Mouse (Mus musculus) intestine, embryonic 14.5 days (tissue): ENCODE results near the gene Tlr2. TPM values are rescaled to one million over a fixed set of nuclear protein-coding genes. Genes with fewer than 3 reads are reported as not detected.

ENCODE experiments used
- ATAC-seq: fragments of 200-750 bp; cut with Nextera tagmentation; replicated peaks from 2 replicates; pipeline ENCODE4 v1.8.0; 2017; ENCODE audit warnings: low read depth, moderate number of reproducible peaks, moderate TSS enrichment, moderate library complexity; ENCODE audit not compliant: low FRiP score, low TSS enrichment
- DNase-seq: peaks from one replicate; pipeline ENCODE4 v3.0.0-alpha.2; 2018; ENCODE audit warnings: low spot score
- H3K27ac ChIP-seq: fragments of 300-500 bp; sonication (generic); 2 replicates; pipeline ENCODE4 v1.5.1; 2014; ENCODE audit warnings: low read depth, mild to moderate bottlenecking, control low read depth
- H3K27me3 ChIP-seq: fragments of 300-500 bp; sonication (generic); replicated peaks from 2 replicates; pipeline ENCODE4 v1.6.1; 2014; ENCODE audit warnings: low read length, control low read depth; ENCODE audit not compliant: control insufficient read depth, insufficient read depth
- H3K36me3 ChIP-seq: fragments of 300-500 bp; sonication (generic); 2 replicates; pipeline ENCODE4 v1.6.1; 2014; ENCODE audit warnings: low read length, control low read depth; ENCODE audit not compliant: control insufficient read depth, insufficient read depth
- H3K4me1 ChIP-seq: fragments of 300-500 bp; sonication (generic); replicated peaks from 2 replicates; pipeline ENCODE4 v1.6.1; 2014; ENCODE audit warnings: low read length, control low read depth, mixed read lengths; ENCODE audit not compliant: control insufficient read depth, insufficient read depth
- H3K4me2 ChIP-seq: fragments of 300-500 bp; sonication (generic); 2 replicates; pipeline ENCODE4 v1.6.1; 2014; ENCODE audit warnings: low read length
- H3K4me3 ChIP-seq: fragments of 300-500 bp; sonication (generic); 2 replicates; pipeline ENCODE4 v1.5.1; 2014; ENCODE audit warnings: low read depth, low read length, control low read depth, mixed read lengths
- H3K9ac ChIP-seq: fragments of 300-500 bp; sonication (generic); 2 replicates; pipeline ENCODE4 v1.6.1; 2014; ENCODE audit warnings: mild to moderate bottlenecking, low read length
- H3K9me3 ChIP-seq: fragments of 300-500 bp; sonication (generic); 2 replicates; pipeline ENCODE4 v1.6.1; 2016; ENCODE audit warnings: low read length, control low read depth; ENCODE audit not compliant: control insufficient read depth
- WGBS: fragments of 180-500 bp; shearing (Covaris S2); extraction: QIAGEN DNeasy Blood & Tissue Kit; methylation state at CpG from one replicate; pipeline ENCODE4 v1.1.7; 2014; 5-methylcytosine and 5-hydroxymethylcytosine counted together
- polyA plus RNA-seq: library from polyadenylated mRNA; unstranded; fragments of >200 nt; fragmentation: Nextera tagmentation; extraction: Ambion mirVana; gene quantifications from 2 replicates; pipeline ENCODE4 v1.2.1, GENCODE M21; 2014

Gene Tlr2
- polyA plus RNA-seq, 1 experiment from 2014 or later = 3.9 TPM

DNA sequence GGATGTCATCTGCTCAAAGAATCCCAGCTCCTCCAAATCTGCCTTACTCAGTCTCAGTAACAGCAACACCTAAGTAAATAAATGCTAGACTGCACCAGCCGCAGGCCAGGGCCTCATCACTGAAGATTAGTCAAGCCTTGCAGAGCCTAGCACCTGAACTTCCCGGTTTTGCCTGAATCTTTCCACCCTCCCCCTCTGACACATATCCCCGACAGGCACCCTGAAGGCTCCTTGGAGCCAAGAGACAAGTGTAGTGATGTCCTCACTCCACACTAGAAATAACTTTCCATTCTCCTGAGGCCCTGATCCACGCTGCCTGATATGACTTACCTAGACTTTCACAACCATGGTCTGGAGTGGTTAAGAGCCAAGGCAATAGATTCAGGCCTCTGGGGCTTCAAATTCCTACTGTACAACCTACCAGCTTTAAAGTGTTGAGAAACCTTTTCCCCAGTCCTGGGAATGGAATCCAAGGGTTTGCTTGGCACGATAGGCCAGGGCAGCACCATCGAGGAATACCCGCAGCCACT, 53.7 kb downstream of the Tlr2 start:
- ATAC-seq = no peak

DNA sequence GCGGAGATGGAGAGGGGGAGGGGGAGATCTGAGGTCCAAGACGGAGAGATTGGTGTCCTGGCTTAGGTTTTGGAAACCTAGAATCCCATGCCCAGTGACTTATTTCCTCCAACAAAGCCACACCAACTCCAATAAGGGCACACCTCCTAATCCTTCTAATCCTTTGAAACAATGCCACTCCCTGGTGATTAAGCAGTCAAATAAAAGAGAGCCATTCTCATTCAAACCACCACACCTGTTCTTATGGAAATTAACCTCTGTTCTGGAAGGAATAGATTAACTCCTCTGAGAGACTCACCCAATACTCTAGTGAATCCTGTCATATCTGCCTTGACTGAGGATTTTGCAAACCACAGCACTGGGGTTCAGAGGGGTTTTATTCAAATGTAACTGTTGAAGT, 54.5 kb downstream of the Tlr2 start:
- Histone ChIP-seq H3K4me2 (no peak overlapping the region), H3K4me1 (peaks cover 17% of the 10 kb centered on the region), H3K27ac (no peak overlapping the region), H3K9ac (no peak overlapping the region), H3K4me3 (no peak overlapping the region), H3K27me3 (0 out of 2 replicates have a peak, but pooled peaks cover 3% of the 10 kb centered on the region), H3K36me3 (no peaks in the 10 kb centered on the region), H3K9me3 (no peaks in the 10 kb centered on the region)
- 94% methylated on average over 2 of the region's 2 CpGs for WGBS
- ATAC-seq (no peak), DNase-seq (peak; percentile 29)

More for the DNA sequence above, 53.7 kb downstream of the Tlr2 start:
- Histone ChIP-seq H3K4me1 (peaks cover 17% of the 10 kb centered on the region), H3K4me2 (no peak overlapping the region), H3K36me3 (no peaks in the 10 kb centered on the region), H3K27me3 (0 out of 2 replicates have a peak, but pooled peaks cover 3% of the 10 kb centered on the region), H3K27ac (no peak overlapping the region), H3K9ac (no peak overlapping the region), H3K9me3 (no peaks in the 10 kb centered on the region), H3K4me3 (no peak overlapping the region)
- WGBS = 76% methylated on average over 7 of the region's 7 CpGs
- DNase-seq = peak; percentile 44

Other genes with a start within 250 kb of the Tlr2 start
- 102 and 108 TPM in 2 replicates for gene Sfrp2, start 75.4 kb downstream of the Tlr2 start, polyA plus RNA-seq
- gene Tmem131l, start 198.4 kb upstream of the Tlr2 start, polyA plus RNA-seq = 49.9 and 52.8 TPM in 2 replicates